Mouse (Mus musculus) hindlimb bud, embryonic 11.5 days (tissue): ENCODE measurements around the gene Tekt1.
A peak's percentile ranks its signal among the peaks of the same experiment; 100 is the strongest.
"Not testable (repeated sequence)": the region's sequence is repeated elsewhere in the genome, so short reads cannot be mapped to it uniquely, and the experiment has no call there.

Experiments
- DNase-seq: peaks from one replicate; pipeline ENCODE4 v3.0.0-alpha.2; 2012; ENCODE audit warnings: low read depth, low spot score; ENCODE audit errors: extremely low spot score

Tekt1 gene

DNA sequence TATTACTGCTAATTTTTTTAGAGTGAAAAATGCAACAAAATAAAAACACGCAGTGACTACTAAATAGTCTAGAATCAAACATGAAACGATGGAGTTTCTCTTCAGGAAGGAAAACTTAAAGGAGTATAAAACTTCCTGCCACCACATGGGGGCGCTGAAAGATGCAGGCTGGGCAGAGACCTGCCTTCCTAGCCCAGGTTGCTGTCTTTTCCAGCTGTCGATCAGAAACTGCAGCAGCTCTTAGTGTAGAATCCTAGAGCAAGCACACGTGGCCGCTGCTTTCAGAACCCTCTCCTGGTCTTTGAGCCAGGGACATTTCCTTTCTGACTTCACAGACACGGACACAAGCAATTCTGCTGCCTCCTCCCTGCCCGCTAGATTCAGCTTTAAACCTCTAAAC, 18.3 kb downstream of the Tekt1 start:
- DNase-seq = peak; percentile 20

DNA sequence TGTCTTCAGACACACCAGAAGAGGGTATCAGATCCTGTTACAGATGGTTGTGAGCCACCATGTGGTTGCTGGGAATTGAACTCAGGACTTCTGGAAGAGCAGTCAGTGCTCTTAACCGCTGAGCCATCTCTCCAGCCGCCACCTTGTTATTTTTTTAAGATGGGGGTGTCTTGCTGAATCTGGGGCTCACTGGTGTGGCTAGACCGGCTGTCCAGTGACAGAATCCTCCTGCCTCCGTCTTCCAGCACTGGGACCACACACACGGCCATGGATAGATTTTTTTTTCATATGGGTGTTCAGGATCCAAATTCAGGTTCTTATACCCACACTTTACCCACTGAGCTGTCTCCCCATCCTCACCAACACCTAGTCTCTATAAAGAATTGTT, 19.0 kb downstream of the Tekt1 start:
- DNase-seq = not testable (repeated sequence)

DNA sequence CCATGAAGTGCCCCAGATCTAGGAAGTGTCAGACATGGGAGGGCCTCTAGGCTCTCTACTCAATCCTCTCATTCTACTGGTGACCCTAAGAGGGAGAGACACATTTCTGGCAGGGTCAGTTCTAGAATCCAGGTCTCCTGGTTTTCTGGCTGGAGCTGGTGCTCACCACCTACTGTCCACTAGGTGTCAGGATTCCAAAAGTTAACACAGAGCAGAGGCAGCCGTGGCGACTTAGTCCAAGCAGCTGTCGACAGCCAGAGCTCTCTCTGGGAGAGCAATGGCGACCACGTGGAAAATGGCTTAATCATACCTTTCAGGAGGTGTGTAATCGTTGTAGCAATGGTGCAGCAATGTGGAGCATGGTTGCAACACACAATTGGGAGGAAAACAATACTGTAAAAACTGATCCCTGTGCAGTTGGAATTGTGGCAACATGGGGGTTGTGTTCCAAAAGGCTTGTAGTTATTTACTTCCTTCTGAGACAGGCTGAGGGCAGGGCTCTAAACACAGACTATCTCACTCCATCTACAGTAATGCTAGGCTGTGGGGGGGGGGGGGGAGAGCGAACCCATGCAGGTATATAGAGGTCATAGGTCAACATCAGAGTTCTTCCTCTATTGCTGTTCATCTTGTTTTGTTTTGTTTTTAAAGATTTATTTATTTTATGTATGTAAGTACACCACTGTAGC, 19.5 kb downstream of the Tekt1 start:
- peak; percentile 50 for DNase-seq

DNA sequence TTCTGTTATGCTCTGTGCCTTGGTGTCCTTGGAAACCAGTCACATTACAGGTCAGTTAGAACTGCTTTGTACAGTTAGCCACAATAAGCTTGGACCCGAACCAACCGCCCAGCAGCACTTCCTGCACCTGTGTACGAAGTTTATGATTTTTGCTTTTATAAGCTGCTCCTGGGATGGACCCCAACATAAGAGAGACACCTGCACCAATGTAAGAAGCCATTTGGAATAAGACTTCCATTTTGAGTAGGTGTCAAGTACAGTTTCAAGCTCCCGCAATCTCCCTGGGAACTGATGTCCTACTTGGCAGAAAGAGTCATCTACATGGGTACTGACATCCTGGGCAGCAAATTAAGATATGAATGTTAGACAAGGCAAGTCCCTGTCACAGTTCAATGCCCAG, 22.5 kb downstream of the Tekt1 start:
- no peak for DNase-seq

DNA sequence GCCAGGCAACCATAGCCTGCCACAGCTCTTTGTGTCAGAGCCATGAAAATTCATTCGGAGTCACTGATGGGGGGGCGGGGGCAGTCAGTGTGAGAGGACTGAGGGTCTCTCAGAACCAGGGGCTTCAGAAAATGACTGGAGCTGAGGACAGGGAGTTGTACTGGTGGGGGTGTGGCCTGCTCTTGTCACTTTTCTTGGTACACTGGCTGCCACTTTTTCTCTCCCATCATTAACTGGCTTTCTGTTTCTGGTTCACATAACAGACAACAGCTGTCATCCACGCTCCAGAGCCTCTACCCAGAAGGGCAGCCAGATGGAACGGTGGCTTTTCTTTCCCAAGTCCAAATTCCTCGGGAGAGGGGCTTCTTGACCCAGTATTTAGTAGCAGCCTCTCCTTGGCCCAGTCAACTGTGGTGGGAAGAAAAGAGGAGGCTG, 23.8 kb downstream of the Tekt1 start:
- no peak for DNase-seq

DNA sequence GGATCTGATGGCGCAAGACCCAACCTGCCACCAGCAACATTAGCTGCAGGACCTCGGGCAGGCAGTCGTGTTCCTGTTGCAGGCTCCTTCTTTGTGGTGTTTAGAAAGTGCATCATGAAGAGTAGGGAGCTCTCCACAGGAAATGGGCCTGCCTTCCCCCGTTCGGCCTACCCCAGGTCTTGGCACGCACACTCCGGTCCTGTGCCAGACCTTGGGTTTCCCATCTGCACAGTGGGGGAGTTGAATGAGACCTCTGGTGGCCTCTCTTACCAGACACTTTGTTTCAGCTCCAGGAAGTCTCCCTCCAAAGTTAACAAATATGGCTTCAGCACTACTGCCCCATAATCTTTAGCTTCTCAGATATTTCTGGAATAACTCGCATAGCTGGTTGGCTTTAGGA, 25.5 kb downstream of the Tekt1 start:
- no peak for DNase-seq

DNA sequence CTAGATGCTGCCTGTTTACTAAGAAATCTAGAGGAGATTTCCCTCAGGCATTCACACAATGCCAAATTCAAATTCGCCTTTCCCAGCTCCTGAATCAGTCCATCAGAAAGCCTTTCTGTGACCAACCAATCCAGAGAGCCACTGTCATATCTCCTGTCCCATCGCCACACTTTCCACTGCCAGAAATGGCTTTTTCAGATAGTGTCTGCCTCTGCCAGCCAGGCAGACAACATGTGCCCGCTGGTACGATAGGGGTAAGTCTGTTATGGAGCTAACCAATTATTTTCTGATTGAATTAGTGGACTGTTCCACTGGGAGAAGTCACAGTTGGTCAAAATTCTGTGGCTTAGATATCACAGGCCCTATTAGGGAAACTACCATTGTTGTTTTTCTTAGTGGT, 27.6 kb downstream of the Tekt1 start:
- DNase-seq = no peak

DNA sequence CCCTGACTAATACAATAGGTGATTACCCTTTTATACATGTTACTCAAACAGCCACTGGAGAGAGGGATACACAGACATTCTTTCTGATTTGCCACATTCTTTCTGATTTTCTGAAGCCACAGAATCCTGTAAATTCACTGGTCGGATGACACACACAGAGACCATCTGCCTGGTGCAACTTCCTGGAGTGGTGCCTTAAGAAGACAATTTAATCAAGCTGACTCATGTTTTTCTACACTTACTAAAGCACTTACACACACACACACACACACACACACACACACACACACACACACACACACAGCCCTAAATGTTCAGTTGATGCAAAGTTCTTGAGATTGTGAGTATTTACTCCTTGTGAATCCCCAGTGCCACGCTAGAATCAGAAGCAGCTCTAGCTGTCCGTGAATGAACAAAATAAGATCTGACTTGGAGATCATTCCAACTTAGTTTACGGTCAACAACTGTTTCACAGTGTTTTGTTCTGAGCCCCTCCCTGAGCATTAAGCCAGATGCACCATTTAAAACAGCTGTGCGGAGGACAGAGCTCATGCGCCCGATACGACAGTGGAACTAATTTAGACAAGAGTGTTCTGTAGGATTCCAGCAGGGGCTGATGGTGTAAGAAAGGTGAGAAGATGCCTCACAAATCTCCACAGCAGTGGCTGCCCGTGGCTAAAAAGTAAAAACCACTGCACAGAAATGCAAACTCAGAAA, 29.1 kb downstream of the Tekt1 start:
- DNase-seq = no peak

DNA sequence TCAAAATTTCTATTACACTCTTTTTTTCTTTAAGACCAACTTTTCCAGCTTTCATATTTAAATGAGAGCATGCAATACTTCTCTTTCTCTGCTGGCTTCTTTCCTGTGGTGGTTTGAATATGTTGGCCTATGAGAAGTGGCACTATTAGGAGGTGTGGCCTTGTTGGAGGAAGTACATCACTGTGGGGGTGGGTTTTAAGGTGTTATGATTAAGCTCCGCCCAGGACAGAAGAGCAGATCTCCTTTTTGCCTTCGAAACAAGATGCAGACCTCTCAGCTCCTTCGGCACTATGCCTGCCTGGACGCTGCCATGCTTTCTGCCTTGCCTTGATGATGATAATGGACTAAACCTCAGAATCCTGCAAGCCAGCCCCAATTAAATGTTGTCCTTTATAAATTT, 36.5 kb downstream of the Tekt1 start:
- DNase-seq = no peak

DNA sequence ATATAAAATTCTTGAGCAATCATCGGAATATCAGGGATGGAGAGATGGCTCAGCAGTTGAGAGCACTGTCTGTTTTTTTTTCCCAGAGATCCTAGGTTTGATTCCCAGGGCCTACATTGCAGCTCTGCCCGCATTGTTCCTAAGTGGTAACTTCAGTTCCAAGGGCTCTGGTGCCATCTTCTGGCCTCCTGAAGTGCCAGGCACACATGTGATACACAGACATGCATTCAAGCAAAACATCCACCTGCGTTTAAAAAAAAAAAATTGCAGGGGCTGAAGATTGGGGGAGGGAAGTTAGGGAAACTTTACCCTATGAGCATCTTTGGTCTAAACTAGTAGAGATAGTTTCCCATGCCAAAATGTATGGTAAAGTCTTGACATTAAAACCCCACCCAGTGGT, 37.8 kb downstream of the Tekt1 start:
- DNase-seq = no peak

DNA sequence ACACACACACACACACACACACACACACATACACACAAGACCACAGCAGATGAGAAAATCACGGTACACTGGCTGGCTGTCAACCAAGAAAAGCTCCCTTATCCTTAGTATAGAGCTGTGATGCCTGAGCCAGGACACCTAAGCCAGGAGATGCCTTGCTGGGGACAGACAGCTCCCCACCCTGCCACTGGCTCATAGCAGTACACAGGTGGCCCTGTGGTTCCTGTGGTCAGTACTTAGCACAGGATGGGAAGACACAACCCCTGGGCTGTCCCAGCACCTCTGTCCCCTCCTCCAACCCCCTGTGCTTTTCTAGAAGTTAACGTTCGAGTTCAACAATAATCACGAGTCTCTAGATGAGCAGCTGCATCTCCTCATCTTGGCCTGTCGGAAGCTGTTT, 44.2 kb downstream of the Tekt1 start:
- DNase-seq = no peak

DNA sequence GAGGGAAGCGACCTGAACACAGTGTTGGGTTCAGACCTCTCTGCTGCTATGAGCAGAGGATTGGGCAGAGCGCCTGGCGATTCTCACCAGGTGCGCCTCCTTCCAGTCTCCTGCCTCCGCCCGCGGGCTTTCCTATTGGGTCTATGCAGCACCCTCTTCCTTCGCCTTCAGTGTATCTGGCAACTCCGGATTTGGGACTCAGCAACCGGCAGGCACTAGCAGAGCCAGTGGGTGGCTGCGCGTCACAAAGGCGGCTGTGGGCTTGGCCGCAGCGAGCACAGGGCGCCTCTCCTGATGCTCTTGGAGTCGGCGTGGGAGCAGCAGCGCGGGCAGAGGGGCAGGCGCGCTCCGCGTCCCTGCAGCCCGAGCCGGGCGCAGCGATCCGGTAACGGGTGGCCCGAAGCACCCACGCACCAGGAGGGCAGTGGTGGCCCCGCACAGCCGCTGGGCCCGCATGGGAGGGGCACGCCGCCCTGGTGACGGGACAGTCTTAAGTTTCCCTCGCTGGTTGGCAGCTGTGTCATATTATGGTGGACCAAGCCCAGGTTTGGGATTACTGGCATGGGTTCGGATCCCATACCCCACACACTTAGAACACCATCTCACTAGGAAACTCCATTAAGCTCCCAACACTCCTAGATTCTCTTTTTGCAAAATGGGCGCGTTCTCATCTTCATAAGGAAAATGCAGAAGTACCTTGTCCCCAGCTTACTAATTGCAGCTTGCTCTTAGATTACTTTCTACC, 47.9 kb downstream of the Tekt1 start, which contains the start of gene Fbxo39:
TSS of gene Fbxo39 (plus strand) at position 294 of the 745 bp plus-strand sequence.
- no peak for DNase-seq

DNA sequence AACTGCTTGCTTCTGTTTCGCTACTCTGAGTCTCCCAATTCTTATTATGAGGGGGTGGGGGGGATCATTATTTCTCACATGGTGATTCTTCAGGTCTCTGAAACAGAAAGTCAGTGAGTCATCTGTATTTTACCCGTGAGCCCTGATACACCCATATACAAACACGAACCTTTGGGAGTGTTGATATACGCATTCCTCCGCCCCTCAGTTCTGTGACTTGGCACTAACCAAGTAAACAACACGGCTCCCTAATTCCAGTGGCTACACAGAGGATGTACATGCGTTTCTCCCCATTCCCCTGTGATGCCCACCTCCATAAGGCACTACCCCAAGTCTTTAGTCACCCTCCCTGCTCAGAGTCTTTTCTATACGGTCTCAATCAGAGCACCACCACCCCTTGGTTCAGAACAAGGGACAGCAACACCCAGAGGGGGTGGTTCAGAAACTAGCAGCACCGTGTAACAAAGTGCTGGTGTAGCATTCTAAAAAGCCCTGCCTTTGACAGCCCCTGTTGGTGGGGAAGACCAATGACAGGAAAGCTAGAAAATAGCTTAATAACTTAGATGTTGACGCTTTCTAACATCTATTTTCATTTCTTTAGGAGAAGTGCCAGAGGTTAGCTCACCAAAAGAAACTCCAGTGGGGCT, 50.8 kb downstream of the Tekt1 start:
- DNase-seq = no peak

DNA sequence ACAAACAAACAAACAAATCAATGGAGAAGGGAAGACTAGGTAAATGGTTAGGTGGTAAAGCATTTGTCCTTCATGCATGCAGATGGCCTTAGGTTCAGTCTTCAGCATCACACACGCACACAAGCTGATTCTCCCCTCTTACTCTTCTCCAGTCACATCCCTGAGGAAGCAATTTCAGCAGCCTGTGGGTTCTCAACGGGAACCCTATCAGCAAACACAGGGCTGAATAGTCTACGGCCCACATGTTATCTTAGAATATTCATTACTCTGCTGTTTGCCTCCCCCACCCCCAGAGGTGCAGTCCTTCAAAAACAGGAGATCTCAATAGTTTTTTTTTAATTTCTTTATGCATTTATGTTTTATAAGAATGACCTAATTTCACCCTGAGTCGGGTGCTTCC, 51.8 kb downstream of the Tekt1 start:
- DNase-seq = no peak

DNA sequence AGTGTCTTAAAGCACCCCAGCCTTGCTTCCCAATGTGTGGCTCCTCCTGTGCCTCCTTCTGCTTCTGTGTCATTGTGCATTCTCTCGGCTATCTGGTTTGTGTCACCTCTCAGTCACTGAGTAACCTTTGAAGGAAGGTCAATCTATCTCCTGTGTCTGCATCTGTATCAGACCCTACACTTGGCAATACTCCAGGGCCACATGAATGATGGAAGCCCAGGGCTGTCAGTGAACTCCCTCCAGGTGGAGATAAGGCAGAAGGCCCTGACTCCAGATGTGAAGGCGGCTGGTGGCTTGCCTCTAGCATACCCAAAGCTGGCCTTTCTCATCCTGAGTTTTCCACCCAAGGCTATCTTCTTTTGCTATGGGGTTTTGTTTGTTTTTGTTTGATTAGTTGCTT, 53.3 kb downstream of the Tekt1 start:
- DNase-seq = no peak

DNA sequence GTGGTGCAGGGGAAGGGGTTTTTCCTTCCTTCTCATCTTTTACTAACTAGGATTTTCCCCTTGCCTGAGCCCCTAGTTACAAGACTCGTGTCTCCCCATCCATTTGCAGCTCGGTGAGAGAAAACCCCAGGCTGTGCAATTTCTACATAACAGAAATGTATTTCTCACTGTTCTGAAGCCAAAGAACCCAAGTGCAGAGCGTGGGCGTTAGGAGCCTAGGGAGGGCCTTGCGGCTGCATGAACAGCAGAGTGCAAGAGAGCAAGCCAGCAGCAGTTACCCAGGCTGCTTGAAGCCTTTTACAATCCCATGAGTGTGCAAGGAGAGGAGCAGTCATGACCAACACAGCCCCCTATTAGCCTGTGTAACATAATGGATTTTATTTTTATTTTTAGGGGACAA, 54.8 kb downstream of the Tekt1 start:
- DNase-seq = no peak

DNA sequence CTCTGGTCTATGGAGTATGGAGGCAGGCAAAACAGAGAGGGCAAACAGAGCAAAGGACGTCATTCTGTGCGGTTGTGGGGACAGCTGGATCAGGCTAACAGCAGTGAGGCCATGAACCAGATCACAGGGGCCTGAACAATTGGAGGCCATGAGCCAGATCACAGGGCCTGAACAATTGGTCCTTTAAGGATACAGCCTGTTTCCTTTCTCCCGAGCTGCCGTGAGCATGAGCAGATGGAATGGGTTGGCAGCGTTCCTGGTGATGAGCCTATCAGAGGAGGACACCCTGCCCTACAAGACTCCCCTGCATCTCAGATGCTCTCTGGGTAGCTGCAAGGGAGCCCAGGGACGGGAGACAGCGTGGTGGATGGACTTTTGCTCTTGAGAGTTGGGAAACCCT, 60.0 kb downstream of the Tekt1 start:
- DNase-seq = no peak

DNA sequence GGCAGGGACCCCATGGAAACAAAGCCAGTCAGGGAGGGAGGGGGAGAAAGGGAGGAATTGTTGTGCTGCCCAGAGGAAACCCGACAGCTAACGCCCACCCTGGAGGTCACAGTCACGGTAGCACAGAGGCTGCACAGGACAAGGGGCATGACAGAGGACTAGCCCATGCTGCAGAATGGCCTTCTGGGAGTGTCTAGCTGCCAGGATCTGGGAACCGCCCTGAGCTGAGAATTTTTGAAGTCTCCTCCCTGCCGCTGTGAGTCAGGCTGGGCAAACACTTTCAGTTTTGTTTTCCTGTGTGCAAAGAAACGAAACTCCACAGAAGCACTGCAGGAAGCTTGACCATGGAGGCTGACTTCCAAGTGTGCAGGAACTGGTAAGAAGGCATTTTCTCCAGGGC, 60.9 kb downstream of the Tekt1 start, which contains the start of gene Xaf1:
TSS of gene Xaf1 (plus strand) at position 296 of the 400 bp plus-strand sequence.
- no peak for DNase-seq
